Mouse (Mus musculus) monocyte, adult 59 days (primary cell): ENCODE results near the gene Carmil2. TPM values are rescaled to one million over a fixed set of nuclear protein-coding genes. Genes with fewer than 3 reads are reported as not detected.

Source experiments
- total RNA-seq, 2 experiments: library from RNA; stranded (reverse); gene quantifications; one replicate each; pipeline ENCODE4 v1.2.4; 2023

Carmil2 gene
- 1 to 10 TPM; 1.2 to 1.7 TPM for total RNA-seq

GRCm38 (mm10) chr8:105685796-105686308, at the start of gene Carmil2:
TSS of gene Carmil2 (plus strand) at chr8:105686274.

DNA sequence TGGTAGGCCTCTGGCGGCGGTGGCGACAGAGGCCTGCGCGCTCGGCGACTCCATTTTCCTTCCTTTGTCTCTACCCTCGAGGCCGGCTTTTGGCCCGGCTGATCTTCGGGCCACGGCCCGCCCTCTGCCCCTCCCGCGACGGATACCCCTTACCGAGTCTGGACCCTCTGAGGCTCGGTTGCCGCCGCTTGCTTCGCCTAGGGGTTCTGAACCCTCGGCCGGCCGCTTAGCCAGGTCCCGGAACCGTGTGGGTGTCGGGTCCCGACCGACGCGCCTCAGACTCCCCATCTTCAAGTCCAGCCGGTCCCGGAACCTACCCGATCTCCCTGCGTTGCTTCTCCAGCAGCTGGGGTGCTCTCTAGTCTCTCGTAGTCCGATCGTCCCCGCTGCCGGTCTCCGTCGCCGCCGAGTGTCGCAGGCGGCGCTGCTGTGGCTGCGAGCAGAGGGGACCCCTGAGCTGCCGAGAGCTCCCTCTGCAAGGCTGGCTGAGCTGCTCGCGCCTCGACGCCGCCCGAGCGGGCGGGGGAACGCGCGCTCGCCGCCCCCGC, 49.0 kb upstream of the Carmil2 start, which contains the start of gene Agrp:
Gene Agrp (minus strand): TSS at position 431 of the 548 bp plus-strand sequence.

GRCm38 (mm10) chr8:105700966-105701824, 15.1 kb downstream of the Carmil2 start, which contains the start of the genes Acd and Pard6a:
TSS of gene Acd (minus strand) at chr8:105701102.
TSS of gene Pard6a (plus strand) at chr8:105701148.

DNA sequence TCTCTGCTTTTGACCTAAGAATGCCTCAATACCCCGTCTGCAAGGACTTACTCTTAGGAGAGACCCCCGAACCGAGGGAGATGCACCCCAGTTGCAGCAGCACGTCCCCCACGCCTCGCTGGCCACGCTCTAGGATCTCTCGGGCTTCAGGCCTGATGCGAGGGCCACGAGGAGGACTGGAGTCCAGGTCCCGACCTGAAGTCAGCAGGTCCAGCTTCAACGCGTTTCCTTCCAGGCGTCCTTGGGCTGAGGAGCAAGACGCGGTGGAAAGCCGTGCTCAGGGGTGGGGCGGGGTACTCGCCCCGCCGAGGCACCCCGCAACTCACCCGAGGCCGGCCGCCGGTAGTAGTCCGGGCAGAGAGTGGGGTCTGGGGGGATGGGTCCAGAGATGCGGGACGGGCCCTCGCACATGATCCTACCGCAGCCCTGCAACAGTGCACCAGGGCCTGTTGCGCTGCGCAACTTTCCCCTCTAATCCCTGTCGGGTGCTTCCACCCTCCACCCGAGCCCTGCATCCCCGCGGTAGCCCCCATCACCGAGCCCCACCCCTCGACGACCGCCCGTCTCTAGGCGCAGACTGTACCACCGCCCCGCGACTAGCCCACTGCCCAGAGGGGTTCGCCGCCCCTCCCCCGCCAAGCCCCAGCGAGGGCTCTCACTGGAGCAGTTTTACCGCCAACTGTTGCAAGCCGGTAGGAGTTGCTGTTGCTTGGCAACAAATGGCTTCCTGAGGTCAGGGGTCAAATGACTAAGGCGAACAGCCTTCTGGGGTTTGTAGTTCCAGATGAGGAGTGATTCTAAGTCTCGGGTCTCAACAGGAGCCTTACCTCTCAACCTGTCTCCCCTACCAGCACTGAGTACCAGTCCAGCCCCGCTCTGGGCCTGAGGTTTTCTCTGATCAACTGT, 21.7 kb downstream of the Carmil2 start, which contains the start of the genes 4933405L10Rik and Enkd1:
Gene 4933405L10Rik (plus strand): TSS at position 158 of the 906 bp plus-strand sequence.
Gene Enkd1 (minus strand): TSS at position 713 of the 906 bp plus-strand sequence.

Other genes starting within 250 kb of the Carmil2 start
- gene Tppp3, start 214.7 kb upstream of the Carmil2 start, total RNA-seq = 100 to 1,000 TPM; 330 to 336 TPM
- gene Zdhhc1, start 189.4 kb upstream of the Carmil2 start, total RNA-seq = 1 to 10 TPM; 7.5 to 7.6 TPM
- not detected for gene Hsd11b2, start 167.5 kb upstream of the Carmil2 start, total RNA-seq
- 100 to 1,000 TPM; 135 to 142 TPM for gene Atp6v0d1, start 120.2 kb upstream of the Carmil2 start, total RNA-seq
- 10 to 100 TPM; 19.8 to 19.9 TPM for gene Ripor1, start 81.0 kb upstream of the Carmil2 start, total RNA-seq
- 10 to 100 TPM; 81.5 to 87.2 TPM for gene Ctcf, start 49.7 kb upstream of the Carmil2 start, total RNA-seq
- gene Agrp, start 48.9 kb upstream of the Carmil2 start, total RNA-seq = not detected
- 10 to 100 TPM; 27.7 to 32.9 TPM for gene Acd, start 14.8 kb downstream of the Carmil2 start, total RNA-seq
- gene Pard6a, start 14.9 kb downstream of the Carmil2 start, total RNA-seq = 1 to 10 TPM; 8.5 to 9.9 TPM
- gene 4933405L10Rik, start 21.4 kb downstream of the Carmil2 start, total RNA-seq = not detected
- 1 to 10 TPM in 1 of 2 experiments, under 1 TPM in 1; 0.73 to 1.9 TPM for gene Enkd1, start 21.9 kb downstream of the Carmil2 start, total RNA-seq
- gene Gfod2, start 72.4 kb downstream of the Carmil2 start, total RNA-seq = 1 to 10 TPM in 1 of 2 experiments, under 1 TPM in 1; 0.76 to 1.1 TPM
- gene Ranbp10, start 141.1 kb downstream of the Carmil2 start, total RNA-seq = 10 to 100 TPM; 28.0 to 33.8 TPM
- gene Tsnaxip1, start 141.5 kb downstream of the Carmil2 start, total RNA-seq = not detected
- gene Cenpt, start 167.0 kb downstream of the Carmil2 start, total RNA-seq = 1 to 10 TPM; 6.9 to 9.3 TPM
- 10 to 100 TPM; 43.3 to 44.9 TPM for gene Thap11, start 168.9 kb downstream of the Carmil2 start, total RNA-seq
- gene Nutf2, start 174.3 kb downstream of the Carmil2 start, total RNA-seq = 10 to 100 TPM in 1 of 2 experiments, 1 to 10 TPM in 1; 1.5 to 38.4 TPM
- 10 to 100 TPM; 40.4 to 47.7 TPM for gene Edc4, start 194.6 kb downstream of the Carmil2 start, total RNA-seq
- under 1 TPM in 1 of 2 experiments, not detected in 1; 0.97 TPM for gene Nrn1l, start 207.3 kb downstream of the Carmil2 start, total RNA-seq
- gene Pskh1, start 214.2 kb downstream of the Carmil2 start, total RNA-seq = 10 to 100 TPM; 15.8 to 17.4 TPM
- gene Ctrl, start 247.6 kb downstream of the Carmil2 start, total RNA-seq = 1 to 10 TPM; 1.8 to 2.1 TPM